Mouse (Mus musculus) liver, adult 2 months (tissue): ENCODE data around the gene Arhgef3.

Experiments
- CTCF ChIP-seq: fragments of 200-500 bp; IDR thresholded peaks from 2 replicates; pipeline ENCODE4 v1.5.1; 2011; ENCODE audit warnings: low read depth, low read length, control low read depth
- POLR2A ChIP-seq: fragments of 200-500 bp; IDR thresholded peaks from 2 replicates; pipeline ENCODE4 v1.6.1; 2011; ENCODE audit warnings: low read length, control low read depth; ENCODE audit not compliant: insufficient read depth; ENCODE audit errors: extremely low read depth

DNA sequence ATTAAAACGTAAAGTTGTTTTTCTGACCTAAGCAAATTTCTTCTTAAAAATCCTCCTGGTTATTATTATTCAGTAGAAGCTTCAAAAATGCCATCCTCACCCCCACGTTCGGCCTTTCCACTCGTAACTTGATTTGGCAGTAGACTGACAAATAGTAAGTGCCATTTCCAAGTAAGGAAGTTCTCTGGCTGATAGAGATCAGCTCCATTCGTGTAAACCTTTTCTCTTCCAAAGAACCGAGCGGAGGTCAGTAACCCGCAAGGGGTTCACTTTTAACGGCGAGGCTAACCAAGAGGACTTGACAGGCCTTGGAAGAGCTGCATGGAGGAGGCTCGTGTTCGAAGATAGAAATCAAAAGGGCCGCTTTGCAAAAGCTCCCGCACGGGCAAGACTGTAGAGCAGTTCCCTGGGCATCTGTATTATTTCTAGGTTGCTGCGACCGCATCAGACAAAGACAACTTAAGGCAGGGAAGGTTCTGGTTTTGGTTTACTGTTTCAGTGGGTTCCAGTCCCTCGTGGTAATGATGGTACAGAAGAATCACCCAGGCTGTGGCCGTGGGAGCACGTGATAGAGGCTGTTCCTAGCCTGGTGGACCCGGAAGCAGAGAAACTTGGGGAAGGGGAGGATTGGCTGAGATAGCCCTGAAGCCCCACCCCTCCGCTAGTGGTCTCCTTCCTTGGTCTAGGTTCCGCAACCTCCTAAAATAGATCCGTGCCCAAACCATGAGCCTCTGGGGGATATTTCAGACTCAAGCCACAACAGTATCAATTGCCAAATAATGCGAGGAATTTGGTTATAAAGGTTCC lies 117.5 kb downstream of the Arhgef3 start:
- TF ChIP-seq CTCF (no peak), POLR2A (no peak)
